Mouse (Mus musculus): ENCODE measurements around the gene Lbx2.

DNA sequence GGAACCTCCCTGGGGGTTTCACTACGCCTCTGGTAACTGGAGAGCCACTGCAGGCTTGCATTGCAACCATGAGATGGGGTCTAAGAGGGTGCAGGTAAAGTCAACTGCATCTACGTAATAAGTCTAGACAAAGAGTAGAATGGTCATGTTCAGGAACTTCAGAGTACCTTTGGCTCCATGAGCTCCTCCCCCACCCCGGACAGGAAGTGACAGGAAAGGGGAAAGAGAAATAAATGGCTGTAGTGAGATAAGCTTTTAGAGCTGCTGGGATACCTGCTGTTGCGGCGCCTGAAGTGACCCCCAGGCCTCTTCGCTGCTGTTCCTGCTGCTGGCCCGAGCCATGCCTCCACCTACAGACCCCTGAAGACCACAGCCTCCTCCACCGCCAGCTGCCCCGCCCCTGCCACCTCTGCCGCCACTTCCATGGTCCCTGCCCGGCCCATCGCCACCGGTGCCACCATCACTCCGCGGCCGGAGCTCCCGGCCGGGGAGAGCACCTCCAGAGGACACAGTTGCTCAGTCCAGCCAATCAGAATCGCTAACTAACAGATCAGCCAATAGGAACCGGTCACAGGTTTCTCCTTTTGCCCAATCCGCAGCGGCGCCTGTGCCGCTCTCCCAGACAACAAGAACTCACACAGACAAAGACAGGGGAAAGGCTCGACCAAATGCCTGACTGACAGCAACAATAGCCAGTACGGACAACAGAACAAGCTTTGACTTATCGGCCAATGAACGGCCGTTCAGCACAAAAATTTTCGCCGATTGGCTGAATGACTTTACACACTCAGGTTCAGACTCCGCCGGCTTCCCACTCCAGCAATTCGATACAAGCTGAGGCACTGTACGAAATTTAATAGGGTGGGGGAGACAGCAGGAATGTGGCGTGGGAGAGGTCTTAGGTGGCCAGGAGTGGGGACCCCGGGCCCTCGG is 35.0 kb downstream of the Lbx2 start, which contains the start of gene Wbp1:
- TF ChIP-seq POLR2A (IDR thresholded peaks at IDR 0.05; ENCODE audit: insufficient read length, low read depth), result peak; percentile 92
- no peak for TF ChIP-seq E2F4 (IDR thresholded peaks at IDR 0.05; ENCODE audit: insufficient read depth)
- peak in 1 of 3 experiments; percentile 12 for TF ChIP-seq MYOD1 (IDR thresholded peaks at IDR 0.05; ENCODE audit: control insufficient read depth in 1 of 3, insufficient read length in 2 of 3, low read depth in 2 of 3)
- no peak for TF ChIP-seq USF1 (IDR thresholded peaks at IDR 0.05; ENCODE audit: low read depth)
- TF ChIP-seq CEBPB (IDR thresholded peaks at IDR 0.05; ENCODE audit: insufficient read depth, poor library complexity, severe bottlenecking), result no peak
- peak; percentile 97 for TF ChIP-seq POLR2AphosphoS2 (IDR thresholded peaks at IDR 0.05; ENCODE audit: insufficient read length, low read depth)
- TF ChIP-seq MAX (IDR thresholded peaks at IDR 0.05; ENCODE audit: low read depth), result no peak
- TF ChIP-seq TCF12 (IDR thresholded peaks at IDR 0.05; ENCODE audit: insufficient read depth, poor library complexity, severe bottlenecking), result no peak
- TF ChIP-seq TCF3 (IDR thresholded peaks at IDR 0.05; ENCODE audit: insufficient read length, low read depth), result no peak
- TF ChIP-seq MYOG (IDR thresholded peaks at IDR 0.05; ENCODE audit: control insufficient read depth in 1 of 3, insufficient read depth in 1 of 3, insufficient read length in 2 of 3, low read depth in 2 of 3), result peak in 1 of 3 experiments; percentile 41
- no peak for TF ChIP-seq SRF (IDR thresholded peaks at IDR 0.05; ENCODE audit: control insufficient read depth, insufficient read length, low read depth)
